Mouse (Mus musculus) thymus, adult 2 months (tissue): ENCODE data around the gene Srgap2. TPM values are rescaled to one million over a fixed set of nuclear protein-coding genes. Genes with fewer than 3 reads are reported as not detected.

ENCODE experiments used
- DNase-seq: peaks from one replicate; pipeline ENCODE4 v3.0.0; 2021
- H3K27ac ChIP-seq: fragments of 200-500 bp; 2 replicates; pipeline ENCODE4 v1.5.1; 2012; ENCODE audit warnings: low read length, control low read depth; ENCODE audit not compliant: control insufficient read depth, insufficient read depth
- H3K27me3 ChIP-seq: fragments of 200-500 bp; 2 replicates; pipeline ENCODE4 v1.6.1; 2012; ENCODE audit warnings: mild to moderate bottlenecking, low read length, moderate library complexity, mixed read lengths; ENCODE audit not compliant: control insufficient read depth, insufficient read depth
- H3K36me3 ChIP-seq: fragments of 200-500 bp; 2 replicates; pipeline ENCODE4 v1.6.1; 2012; ENCODE audit warnings: mild to moderate bottlenecking, low read length, moderate library complexity; ENCODE audit not compliant: control insufficient read depth, insufficient read depth
- H3K4me1 ChIP-seq: fragments of 200-500 bp; replicated peaks from 2 replicates; pipeline ENCODE4 v1.6.1; 2012; ENCODE audit warnings: low read length; ENCODE audit not compliant: control insufficient read depth, insufficient read depth
- H3K4me3 ChIP-seq: fragments of 200-500 bp; 2 replicates; pipeline ENCODE4 v1.5.1; 2012; ENCODE audit warnings: mild to moderate bottlenecking, low read length, control low read depth, moderate library complexity; ENCODE audit not compliant: control insufficient read depth, insufficient read depth
- CTCF ChIP-seq: fragments of 200-500 bp; IDR thresholded peaks from 2 replicates; pipeline ENCODE4 v1.5.1; 2012; ENCODE audit warnings: mild to moderate bottlenecking, control low read depth, low read length, moderate library complexity, borderline replicate concordance; ENCODE audit not compliant: control insufficient read depth, poor library complexity, insufficient read depth; ENCODE audit errors: extremely low read depth
- POLR2A ChIP-seq: fragments of 200-500 bp; IDR thresholded peaks from 2 replicates; pipeline ENCODE4 v1.6.1; 2012; ENCODE audit warnings: mild to moderate bottlenecking, low read length, control low read depth, moderate library complexity; ENCODE audit not compliant: control insufficient read depth, poor library complexity, insufficient read depth; ENCODE audit errors: extremely low read depth
- WGBS: fragments of 180-500 bp; shearing (Covaris S2); methylation state at CpG from one replicate; pipeline ENCODE4 v1.1.7; 2018; 5-methylcytosine and 5-hydroxymethylcytosine counted together
- polyA plus RNA-seq: library from polyadenylated mRNA; depleted of rRNA; stranded (reverse); fragments of >200 nt; gene quantifications from 2 replicates; pipeline ENCODE4 v1.2.3, GENCODE M21; 2012

Gene Srgap2
- polyA plus RNA-seq, 1 experiment, result 28.3 TPM

DNA sequence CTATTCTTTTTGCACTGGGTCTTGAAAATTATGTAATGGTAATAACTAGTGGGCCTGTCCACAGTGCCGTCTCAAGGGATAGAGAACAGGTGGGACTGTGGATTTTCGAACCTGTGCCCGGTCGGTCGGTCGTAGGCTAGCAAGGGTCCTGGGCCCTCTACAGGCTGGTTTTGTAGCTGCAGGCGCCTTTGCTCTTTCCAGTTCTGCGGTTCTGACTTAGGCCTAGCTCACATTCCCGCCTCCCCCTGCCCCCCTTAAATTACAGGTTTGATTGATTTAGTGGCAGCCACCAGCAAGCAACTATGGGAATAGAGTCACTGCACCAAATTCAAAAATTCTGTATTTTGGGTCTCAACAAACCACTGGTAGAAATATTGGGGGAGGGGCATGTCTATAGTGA is 281.2 kb downstream of the Srgap2 start:
- no peak overlapping the region for H3K27ac ChIP-seq
- no peaks in the 10 kb centered on the region for H3K36me3 ChIP-seq
- 8% methylated on average over 9 of the region's 9 CpGs for WGBS
- peak overlapping the region; percentile 57; the same call in 1 of the 2 replicates for H3K4me3 ChIP-seq
- H3K27me3 ChIP-seq, result peaks cover 13% of the 10 kb centered on the region; the same call in 1 of the 2 replicates
- TF ChIP-seq POLR2A (no peak), CTCF (peak; percentile 59; the same call in 1 of the 2 replicates)
- H3K4me1 ChIP-seq, result peaks cover 15% of the 10 kb centered on the region
- peak; percentile 52 for DNase-seq

DNA sequence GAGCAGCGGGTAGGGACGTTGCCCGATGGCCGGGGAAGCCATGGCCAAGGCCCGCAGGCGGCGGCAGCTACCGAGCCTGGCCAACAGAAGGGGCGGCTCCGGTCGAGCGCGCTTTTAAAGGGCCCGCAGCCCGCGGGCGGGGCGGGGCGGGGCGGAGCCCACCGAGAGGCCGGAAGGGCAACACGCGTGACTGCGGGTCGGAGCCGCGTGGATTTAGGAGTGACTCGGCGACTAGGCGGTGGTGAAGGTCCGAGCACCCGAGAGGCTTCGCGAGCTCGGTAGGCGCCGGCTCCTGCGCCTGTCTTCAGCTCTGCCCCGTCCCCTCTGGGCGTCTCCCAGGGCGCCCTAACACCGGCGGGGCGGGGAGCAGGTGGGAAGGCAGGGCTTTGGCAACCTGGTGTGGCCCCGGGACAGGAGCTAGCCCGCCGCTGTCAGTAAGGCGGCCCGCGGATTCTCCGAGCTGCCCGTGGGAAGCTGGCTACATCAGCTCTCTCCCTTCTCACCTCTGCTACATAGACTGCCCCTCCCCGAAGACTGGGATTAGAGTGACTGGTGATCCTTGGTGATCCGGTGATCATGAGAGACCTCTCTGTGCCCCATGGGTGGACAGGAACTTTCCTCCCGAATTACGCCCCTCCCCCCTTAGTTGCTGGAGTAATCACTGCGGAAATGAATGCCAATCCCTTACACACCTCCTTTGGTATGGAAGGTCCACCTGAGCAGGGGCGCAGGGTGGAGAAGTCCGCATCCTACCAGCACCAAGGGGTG is 281.9 kb downstream of the Srgap2 start, which contains the start of gene Rassf5:
Rassf5 (minus strand) TSS at position 170 of the 768 bp plus-strand sequence.
- no peak within 1 kb of the TSS for H3K27ac ChIP-seq

DNA sequence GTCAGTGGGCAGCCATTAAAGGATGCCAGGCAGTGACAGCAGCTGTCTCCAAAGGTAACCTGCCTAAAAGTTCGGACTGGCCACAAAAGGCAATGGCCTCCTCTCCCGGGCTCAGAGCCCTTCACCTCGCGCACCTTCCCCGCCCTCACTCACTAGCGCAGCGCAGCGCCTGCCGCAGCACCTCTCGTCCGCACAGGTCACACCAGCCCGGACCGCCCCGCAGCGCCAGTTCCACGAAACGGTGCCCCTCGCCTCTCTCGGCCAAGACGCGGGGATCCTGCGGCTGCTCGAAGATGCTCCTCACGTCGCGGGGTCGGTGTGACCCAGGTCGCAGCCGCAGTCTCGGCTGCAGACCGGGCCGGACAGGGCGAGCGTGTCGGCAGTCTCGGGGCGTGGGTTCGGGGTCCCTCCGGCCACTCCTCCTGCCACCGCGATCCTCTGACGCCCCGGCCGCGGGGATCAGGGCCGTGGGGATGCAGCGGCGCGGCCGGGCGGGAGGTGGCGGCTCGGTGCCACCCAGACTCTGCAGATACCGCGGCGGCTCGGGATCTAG is 282.5 kb downstream of the Srgap2 start:
- Histone ChIP-seq H3K27ac (no peak overlapping the region), H3K27me3 (peaks cover 13% of the 10 kb centered on the region; the same call in 1 of the 2 replicates), H3K36me3 (no peaks in the 10 kb centered on the region), H3K4me1 (peaks cover 15% of the 10 kb centered on the region), H3K4me3 (peak overlapping the region; percentile 57)
- TF ChIP-seq POLR2A (no peak), CTCF (0 out of 2 replicates have a peak, but pooled peaks have one; percentile 11)
- DNase-seq, result no peak
- WGBS, result 5% methylated on average over 57 of the region's 57 CpGs

More for the DNA sequence above, 281.9 kb downstream of the Srgap2 start, which contains the start of gene Rassf5:
- peaks cover 13% of the 10 kb centered on the region; the same call in 1 of the 2 replicates for H3K27me3 ChIP-seq
- TF ChIP-seq POLR2A (no peak), CTCF (0 out of 2 replicates have a peak, but pooled peaks have one; percentile 4)
- WGBS, result 2% methylated on average over 60 of the region's 60 CpGs
- H3K4me1 ChIP-seq, result peaks cover 15% of the 10 kb centered on the region
- no peaks in the 10 kb centered on the region for H3K36me3 ChIP-seq
- peak; percentile 37 for DNase-seq
- H3K4me3 ChIP-seq, result peak within 1 kb of the TSS; percentile 57

DNA sequence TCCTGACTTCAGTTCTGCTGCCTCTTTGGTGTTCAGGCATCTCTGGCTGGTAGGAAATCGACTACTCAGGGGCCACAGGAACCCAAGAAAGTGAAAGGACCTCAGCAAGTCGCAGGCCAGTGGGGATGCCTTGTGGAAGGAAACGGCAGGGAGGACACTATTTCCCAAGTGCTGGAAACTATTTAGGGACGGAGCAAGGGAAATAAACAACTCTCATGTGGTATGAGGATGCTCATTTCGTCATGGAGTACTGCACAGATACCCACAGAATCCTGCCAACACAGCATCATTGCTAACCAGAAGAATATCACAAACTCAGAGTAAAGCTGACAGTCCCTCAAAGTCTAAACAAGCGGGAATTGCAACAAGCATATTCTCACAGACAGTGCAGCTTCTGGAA is 284.2 kb downstream of the Srgap2 start:
- TF ChIP-seq CTCF (no peak), POLR2A (no peak)
- 52% methylated on average over 6 of the region's 6 CpGs for WGBS
- H3K4me1 ChIP-seq, result peaks cover 15% of the 10 kb centered on the region

DNA sequence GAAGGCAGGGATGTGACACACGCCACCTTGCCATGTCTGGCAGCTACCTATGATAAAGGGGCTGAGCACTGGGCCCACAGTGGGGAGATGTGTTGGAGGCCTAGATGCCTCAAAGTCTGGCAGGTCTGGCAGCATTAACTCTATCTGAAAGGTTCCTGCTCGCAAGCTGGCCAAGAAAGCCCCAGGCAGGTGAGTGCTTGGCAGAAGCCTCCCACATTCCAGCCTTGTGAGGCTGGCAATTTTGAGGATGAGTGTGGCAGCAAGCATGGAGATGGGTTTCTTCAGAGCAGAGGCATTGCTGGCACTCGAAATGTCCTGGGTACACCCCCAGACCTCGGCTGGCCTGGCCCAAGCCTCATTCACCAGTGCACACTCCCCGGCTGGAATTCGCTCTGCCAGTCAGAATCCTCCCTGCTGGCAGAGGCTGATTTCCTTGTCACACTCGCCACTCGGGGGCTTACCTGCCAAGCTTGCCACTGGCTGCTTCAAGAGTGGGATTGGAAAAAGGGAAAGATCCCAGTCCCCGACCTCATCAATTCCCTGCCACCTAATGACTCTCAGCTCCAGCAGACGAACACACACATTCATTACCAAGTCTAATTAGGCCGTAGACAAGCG is 287.5 kb downstream of the Srgap2 start:
- peaks cover 10% of the 10 kb centered on the region; the same call in 1 of the 2 replicates for H3K27me3 ChIP-seq
- 91% methylated on average over 12 of the region's 12 CpGs for WGBS
- no peak overlapping the region for H3K27ac ChIP-seq
- H3K4me1 ChIP-seq, result peaks cover 4% of the 10 kb centered on the region
- TF ChIP-seq POLR2A, result no peak
- no peak for TF ChIP-seq CTCF
- no peak for DNase-seq
- no peak overlapping the region for H3K4me3 ChIP-seq
- H3K36me3 ChIP-seq, result no peaks in the 10 kb centered on the region

More for the DNA sequence above, 284.2 kb downstream of the Srgap2 start:
- no peak for DNase-seq
- no peak overlapping the region for H3K4me3 ChIP-seq
- H3K36me3 ChIP-seq, result no peaks in the 10 kb centered on the region
- no peak overlapping the region for H3K27ac ChIP-seq
- H3K27me3 ChIP-seq, result peaks cover 13% of the 10 kb centered on the region; the same call in 1 of the 2 replicates

DNA sequence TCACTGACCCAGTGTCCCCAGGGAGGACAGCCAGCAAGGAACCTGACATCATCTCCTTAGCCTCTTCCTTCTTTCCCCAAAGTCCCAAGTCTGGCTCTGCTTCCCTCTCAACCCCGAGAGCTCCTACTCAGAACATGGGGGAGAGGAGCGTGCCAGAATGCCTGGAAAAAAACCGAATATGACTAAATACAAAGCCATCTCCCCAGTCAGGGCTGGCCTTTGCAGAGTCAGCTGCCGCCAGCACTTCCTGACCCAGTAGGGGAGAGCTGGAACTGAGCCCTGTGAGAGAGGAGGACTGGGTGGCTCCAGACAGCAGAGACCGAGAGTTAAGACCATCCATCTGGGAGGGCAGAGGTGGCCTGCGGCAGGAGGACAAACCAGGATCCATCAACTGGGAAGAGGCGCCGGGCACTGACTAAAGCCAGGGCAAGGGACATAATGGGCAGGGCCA is 288.2 kb downstream of the Srgap2 start:
- Histone ChIP-seq H3K36me3 (no peaks in the 10 kb centered on the region), H3K27me3 (peaks cover 7% of the 10 kb centered on the region; the same call in 1 of the 2 replicates), H3K27ac (no peak overlapping the region), H3K4me3 (no peak overlapping the region), H3K4me1 (no peaks in the 10 kb centered on the region)
- 79% methylated on average over 8 of the region's 8 CpGs for WGBS
- DNase-seq, result no peak
- TF ChIP-seq CTCF (no peak), POLR2A (no peak)
